Mouse (Mus musculus) neural tube, embryonic 10.5 days (tissue): ENCODE results near the gene Pole3.
A peak's percentile ranks its signal among the peaks of the same experiment; 100 is the strongest.
"Not testable (repeated sequence)": the region's sequence is repeated elsewhere in the genome, so short reads cannot be mapped to it uniquely, and the experiment has no call there.

ENCODE experiments used
- DNase-seq: peaks from one replicate; pipeline ENCODE4 v3.0.0-alpha.2; 2017; ENCODE audit warnings: low spot score; ENCODE audit errors: extremely low spot score

Gene Pole3

DNA sequence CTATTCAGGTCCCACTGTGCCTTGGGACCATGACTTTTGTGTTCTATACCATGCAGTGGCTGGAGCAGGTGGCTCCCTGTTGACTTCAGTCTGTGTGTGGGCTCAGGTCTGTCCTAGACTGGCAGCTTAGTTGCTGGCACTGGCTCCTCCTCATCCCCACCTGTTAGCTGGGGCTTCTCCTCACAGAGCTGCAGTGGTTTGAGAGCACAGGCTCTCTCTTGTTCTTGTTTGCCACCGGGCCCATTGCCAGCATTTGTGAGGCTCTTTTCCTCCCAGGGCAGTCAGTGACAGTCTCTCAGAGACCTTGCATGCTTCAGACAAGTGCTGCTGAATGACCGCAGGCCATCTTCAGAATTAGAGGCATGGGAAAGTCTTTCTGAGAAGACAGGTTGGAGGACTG lies 32.2 kb downstream of the Pole3 start:
- DNase-seq, result no peak

DNA sequence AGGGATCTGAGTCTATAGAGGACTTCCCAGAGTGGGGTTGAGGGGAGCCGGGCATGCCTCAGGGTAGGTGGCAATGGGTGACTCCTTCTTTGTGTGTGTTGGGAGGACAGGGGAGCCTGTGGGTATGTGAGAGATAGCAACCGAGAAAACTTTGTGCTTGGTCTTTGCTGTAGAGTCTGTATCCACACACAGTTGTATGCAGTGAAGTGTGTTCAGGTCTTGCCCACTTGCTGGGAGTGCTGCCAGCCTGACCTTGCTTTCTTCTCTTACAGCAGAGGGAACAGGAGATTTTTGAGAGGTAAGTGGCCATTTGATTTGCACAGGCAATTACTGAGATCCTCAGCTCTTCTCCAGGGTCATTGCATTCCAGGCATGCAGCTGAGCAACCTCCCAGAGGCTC lies 37.0 kb downstream of the Pole3 start:
- no peak for DNase-seq

DNA sequence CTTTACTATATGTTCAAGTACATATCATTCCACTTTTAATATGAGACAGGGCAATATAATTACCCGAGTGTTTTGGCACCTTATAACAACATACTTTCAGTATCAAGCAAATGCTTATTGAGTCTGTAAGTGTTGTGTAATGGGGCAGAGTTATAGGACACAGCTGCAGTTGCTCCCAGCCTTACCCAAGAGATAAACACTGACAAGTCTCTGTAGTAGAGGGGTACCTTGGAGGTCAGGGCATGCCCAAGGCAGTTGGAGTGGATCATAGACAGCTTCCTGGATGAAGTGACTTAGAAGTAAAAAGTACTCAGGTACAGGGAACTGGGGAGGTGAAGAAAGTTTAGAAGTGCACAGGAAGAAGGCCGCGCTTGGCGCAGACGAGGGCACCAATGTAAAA lies 37.7 kb downstream of the Pole3 start:
- no peak for DNase-seq

DNA sequence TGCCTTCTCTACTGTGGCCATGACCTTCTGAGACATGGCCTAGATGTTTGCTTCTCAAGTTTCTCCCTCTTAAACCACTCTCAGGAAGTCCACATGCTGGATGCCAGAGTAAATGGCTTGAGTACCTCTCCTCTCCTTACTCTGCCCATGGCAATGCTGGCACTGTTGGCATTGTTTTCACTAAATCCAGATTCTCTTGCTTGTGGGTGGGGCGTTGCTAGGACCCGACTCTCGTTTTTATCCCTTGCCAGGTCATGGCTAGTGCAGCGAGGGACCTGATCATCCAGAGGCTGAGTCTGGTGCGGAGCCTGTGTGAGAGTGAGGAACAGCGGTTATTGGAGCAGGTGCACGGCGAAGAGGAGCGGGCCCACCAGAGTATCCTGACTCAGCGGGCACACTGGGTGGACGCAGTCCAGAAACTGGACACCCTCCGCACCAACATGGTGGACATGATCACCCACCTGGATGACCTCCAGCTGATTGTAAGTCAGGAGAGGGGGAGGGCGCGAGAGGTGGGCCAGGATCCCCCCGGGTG lies 38.6 kb downstream of the Pole3 start:
- DNase-seq, result no peak

DNA sequence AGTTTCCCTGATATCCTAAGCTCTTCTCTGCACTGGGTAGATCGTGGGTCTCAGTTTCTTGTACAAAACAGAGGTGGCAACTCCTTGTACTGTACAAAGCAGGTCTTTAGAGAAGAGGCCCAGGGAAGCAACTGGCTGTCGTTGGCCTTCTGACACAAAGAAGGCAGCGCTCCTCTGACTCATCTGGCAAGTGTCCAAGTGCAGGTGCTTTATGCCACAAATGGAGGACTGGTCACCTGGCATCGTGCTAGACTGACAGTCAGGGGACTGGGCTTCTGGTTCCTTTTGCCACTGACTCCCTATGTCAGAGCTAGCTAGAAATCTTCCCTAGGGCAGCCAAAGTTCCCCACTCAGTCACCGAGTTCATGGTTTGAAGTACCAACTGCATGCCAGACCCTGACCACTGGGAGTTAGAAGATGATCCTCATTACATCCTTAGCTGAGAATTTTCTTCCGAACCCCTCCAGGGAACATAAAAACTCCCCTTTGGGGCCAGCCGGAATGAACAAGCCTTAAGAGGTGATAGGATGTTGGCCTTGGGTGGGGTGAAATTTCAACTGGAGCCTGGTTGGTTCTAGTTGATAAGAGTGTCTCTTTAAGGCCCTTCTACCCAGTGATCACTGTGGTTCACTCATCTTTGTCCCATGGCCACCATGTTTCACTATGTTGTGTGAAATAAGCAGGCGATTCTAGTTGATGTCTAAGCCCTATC lies 39.3 kb downstream of the Pole3 start:
- no peak for DNase-seq

- no peak for DNase-seq
These were observed 39.9 kb downstream of the Pole3 start for GRCm38 (mm10) chr4:62484928-62485327.

- DNase-seq, result no peak
These were observed 43.9 kb downstream of the Pole3 start for GRCm38 (mm10) chr4:62480709-62481605.

GRCm38 (mm10) chr4:62479937-62480708 lies 44.7 kb downstream of the Pole3 start, which contains the start of gene Bspry:
Gene Bspry (plus strand): TSS chr4:62480053.
- peak; percentile 37 for DNase-seq

- DNase-seq, result not testable (repeated sequence)
These were observed 45.3 kb downstream of the Pole3 start for GRCm38 (mm10) chr4:62479593-62479936.

GRCm38 (mm10) chr4:62477542-62478244 lies 47.2 kb downstream of the Pole3 start:
- no peak for DNase-seq

GRCm38 (mm10) chr4:62475793-62476192 lies 49.1 kb downstream of the Pole3 start:
- no peak for DNase-seq

GRCm38 (mm10) chr4:62475131-62475530 lies 49.7 kb downstream of the Pole3 start:
- no peak for DNase-seq
